Mouse (Mus musculus): ENCODE data around the gene Calhm6.
A peak's percentile ranks its signal among the peaks of the same experiment; 100 is the strongest.

Gene Calhm6

GRCm38 (mm10) chr10:34127392-34128378 lies at the start of gene Calhm6:
TSS of gene Calhm6 (minus strand) at chr10:34127984.
- DNase-seq = peak; percentile 52

- no peak for DNase-seq
These were observed 48.3 kb upstream of the Calhm6 start for GRCm38 (mm10) chr10:34175870-34176606.

- DNase-seq = no peak
These were observed 45.0 kb upstream of the Calhm6 start for GRCm38 (mm10) chr10:34172663-34173282.

GRCm38 (mm10) chr10:34171660-34172059 lies 43.9 kb upstream of the Calhm6 start:
- DNase-seq = no peak

- DNase-seq = no peak
These were observed 43.4 kb upstream of the Calhm6 start for GRCm38 (mm10) chr10:34171191-34171590.

GRCm38 (mm10) chr10:34166971-34167370 lies 39.2 kb upstream of the Calhm6 start:
- DNase-seq = no peak

GRCm38 (mm10) chr10:34155796-34156554 lies 28.2 kb upstream of the Calhm6 start:
- DNase-seq = no peak

- DNase-seq = peak; percentile 10
These were observed 24.0 kb upstream of the Calhm6 start for GRCm38 (mm10) chr10:34151827-34152226.

GRCm38 (mm10) chr10:34150454-34150853 lies 22.7 kb upstream of the Calhm6 start:
- DNase-seq = no peak

- no peak for DNase-seq
These were observed 22.0 kb upstream of the Calhm6 start for GRCm38 (mm10) chr10:34149772-34150171.

GRCm38 (mm10) chr10:34141693-34142092 lies 13.9 kb upstream of the Calhm6 start:
- DNase-seq = no peak

GRCm38 (mm10) chr10:34139768-34140167 lies 12.0 kb upstream of the Calhm6 start:
- no peak for DNase-seq

GRCm38 (mm10) chr10:34138027-34138426 lies 10.2 kb upstream of the Calhm6 start:
- DNase-seq = no peak

GRCm38 (mm10) chr10:34136432-34136831 lies 8.6 kb upstream of the Calhm6 start:
- DNase-seq = no peak

GRCm38 (mm10) chr10:34131356-34131755 lies 3.6 kb upstream of the Calhm6 start:
- DNase-seq = no peak

GRCm38 (mm10) chr10:34128391-34128790 lies 607 bp upstream of the Calhm6 start:
- DNase-seq = no peak

GRCm38 (mm10) chr10:34118421-34118820 lies 9.4 kb downstream of the Calhm6 start:
- DNase-seq = no peak

- no peak for DNase-seq
These were observed 10.0 kb downstream of the Calhm6 start for GRCm38 (mm10) chr10:34117770-34118169.

GRCm38 (mm10) chr10:34117131-34117530 lies 10.7 kb downstream of the Calhm6 start:
- no peak for DNase-seq

- no peak for DNase-seq
These were observed 15.6 kb downstream of the Calhm6 start for GRCm38 (mm10) chr10:34111964-34112738.

- DNase-seq = no peak
These were observed 16.8 kb downstream of the Calhm6 start for GRCm38 (mm10) chr10:34110863-34111465.
